Mouse (Mus musculus): ENCODE results near the gene Plch1. TPM values are rescaled to one million over a fixed set of nuclear protein-coding genes. Genes with fewer than 3 reads are reported as not detected.

Plch1 gene
- polyA plus RNA-seq, 1 experiment from 2014 or later: 10.3 TPM

GRCm38 (mm10) chr3:63851125-63851698, 48.1 kb downstream of the Plch1 start:
- Histone ChIP-seq H3K27ac (no peak overlapping the region), H3K4me3 (replicated peaks) (no peak overlapping the region), H3K9ac (no peak overlapping the region), H3K4me1 (peaks cover 20% of the 10 kb centered on the region), H3K9me3 (replicated peaks) (no peaks in the 10 kb centered on the region), H3K27me3 (no peaks in the 10 kb centered on the region), H3K4me2 (no peak overlapping the region), H3K36me3 (no peaks in the 10 kb centered on the region)
- ATAC-seq (replicated peaks; ENCODE audit: low FRiP score): 0 out of 2 replicates have a peak, but pooled peaks have one; percentile 40
- WGBS: 57% methylated on average over 12 of the region's 12 CpGs

GRCm38 (mm10) chr3:63849765-63850346, 49.4 kb downstream of the Plch1 start:
- Histone ChIP-seq H3K9ac (no peak overlapping the region), H3K4me2 (no peak overlapping the region), H3K4me3 (replicated peaks) (no peak overlapping the region), H3K4me1 (peaks cover 20% of the 10 kb centered on the region), H3K27me3 (no peaks in the 10 kb centered on the region), H3K9me3 (replicated peaks) (no peaks in the 10 kb centered on the region), H3K36me3 (no peaks in the 10 kb centered on the region), H3K27ac (no peak overlapping the region)
- WGBS: 46% methylated on average over 10 of the region's 10 CpGs
- ATAC-seq (replicated peaks; ENCODE audit: low FRiP score): no peak

GRCm38 (mm10) chr3:63844141-63844540, 55.1 kb downstream of the Plch1 start:
- Histone ChIP-seq H3K27me3 (no peaks in the 10 kb centered on the region), H3K4me1 (no peaks in the 10 kb centered on the region), H3K27ac (no peak overlapping the region), H3K4me3 (replicated peaks) (no peak overlapping the region), H3K9me3 (replicated peaks) (no peaks in the 10 kb centered on the region), H3K36me3 (no peaks in the 10 kb centered on the region), H3K4me2 (no peak overlapping the region), H3K9ac (no peak overlapping the region)
- no peak for ATAC-seq (replicated peaks; ENCODE audit: low FRiP score)
- 55% methylated on average over 4 of the region's 4 CpGs for WGBS

GRCm38 (mm10) chr3:63842436-63842835, 56.8 kb downstream of the Plch1 start:
- Histone ChIP-seq H3K4me2 (no peak overlapping the region), H3K9me3 (replicated peaks) (no peaks in the 10 kb centered on the region), H3K27ac (no peak overlapping the region), H3K4me3 (replicated peaks) (no peak overlapping the region), H3K4me1 (no peaks in the 10 kb centered on the region), H3K27me3 (no peaks in the 10 kb centered on the region), H3K9ac (no peak overlapping the region), H3K36me3 (no peaks in the 10 kb centered on the region)
- 30% methylated on average over 4 of the region's 4 CpGs for WGBS
- no peak for ATAC-seq (replicated peaks; ENCODE audit: low FRiP score)

- no peaks in the 10 kb centered on the region for H3K9me3 ChIP-seq (replicated peaks)
- no peak overlapping the region for H3K4me2 ChIP-seq
- peaks cover 5% of the 10 kb centered on the region for H3K4me1 ChIP-seq
- no peak overlapping the region; the same call in 1 of the 2 replicates for H3K27ac ChIP-seq
- ATAC-seq (replicated peaks; ENCODE audit: low FRiP score): no peak
- no peaks in the 10 kb centered on the region for H3K27me3 ChIP-seq
- H3K36me3 ChIP-seq: no peaks in the 10 kb centered on the region
- H3K4me3 ChIP-seq (replicated peaks): no peak overlapping the region
- H3K9ac ChIP-seq: no peak overlapping the region
Observed at GRCm38 (mm10) chr3:63837750-63838149, 61.5 kb downstream of the Plch1 start.

GRCm38 (mm10) chr3:63836937-63837632, 62.2 kb downstream of the Plch1 start:
- 76% methylated on average over 8 of the region's 8 CpGs for WGBS
- Histone ChIP-seq H3K4me2 (no peak overlapping the region), H3K4me1 (peaks cover 7% of the 10 kb centered on the region), H3K9ac (no peak overlapping the region), H3K27me3 (no peaks in the 10 kb centered on the region), H3K4me3 (replicated peaks) (no peak overlapping the region), H3K36me3 (no peaks in the 10 kb centered on the region), H3K27ac (no peak overlapping the region), H3K9me3 (replicated peaks) (no peaks in the 10 kb centered on the region)
- peak; percentile 52; the same call in 1 of the 2 replicates for ATAC-seq (replicated peaks; ENCODE audit: low FRiP score)

GRCm38 (mm10) chr3:63835816-63836215, 63.5 kb downstream of the Plch1 start:
- Histone ChIP-seq H3K27me3 (no peaks in the 10 kb centered on the region), H3K9me3 (replicated peaks) (no peaks in the 10 kb centered on the region), H3K36me3 (no peaks in the 10 kb centered on the region), H3K9ac (no peak overlapping the region), H3K4me3 (replicated peaks) (no peak overlapping the region), H3K4me2 (no peak overlapping the region), H3K27ac (no peak overlapping the region), H3K4me1 (peaks cover 7% of the 10 kb centered on the region)
- no peak for ATAC-seq (replicated peaks; ENCODE audit: low FRiP score)

- Histone ChIP-seq H3K9me3 (replicated peaks) (no peaks in the 10 kb centered on the region), H3K27ac (peak overlapping the region; percentile 18; the same call in 1 of the 2 replicates), H3K4me1 (0 out of 2 replicates have a peak, but pooled peaks cover 3% of the 10 kb centered on the region), H3K4me3 (replicated peaks) (no peak overlapping the region), H3K27me3 (no peaks in the 10 kb centered on the region), H3K9ac (no peak overlapping the region), H3K36me3 (no peaks in the 10 kb centered on the region), H3K4me2 (no peak overlapping the region)
- ATAC-seq (replicated peaks; ENCODE audit: low FRiP score): no peak
- WGBS: 39% methylated on average over 1 of the region's 1 CpGs
Observed at GRCm38 (mm10) chr3:63823874-63824400, 75.3 kb downstream of the Plch1 start.

GRCm38 (mm10) chr3:63822631-63823030, 76.6 kb downstream of the Plch1 start:
- Histone ChIP-seq H3K9ac (no peak overlapping the region), H3K27me3 (no peaks in the 10 kb centered on the region), H3K4me2 (no peak overlapping the region), H3K4me1 (0 out of 2 replicates have a peak, but pooled peaks cover 3% of the 10 kb centered on the region), H3K36me3 (no peaks in the 10 kb centered on the region), H3K27ac (no peak overlapping the region), H3K4me3 (replicated peaks) (no peak overlapping the region), H3K9me3 (replicated peaks) (no peaks in the 10 kb centered on the region)
- ATAC-seq (replicated peaks; ENCODE audit: low FRiP score): no peak

GRCm38 (mm10) chr3:63815131-63815530, 84.1 kb downstream of the Plch1 start:
- no peaks in the 10 kb centered on the region for H3K9me3 ChIP-seq (replicated peaks)
- no peaks in the 10 kb centered on the region for H3K27me3 ChIP-seq
- H3K27ac ChIP-seq: no peak overlapping the region
- ATAC-seq (replicated peaks; ENCODE audit: low FRiP score): no peak
- 50% methylated on average over 3 of the region's 3 CpGs for WGBS
- H3K4me1 ChIP-seq: no peaks in the 10 kb centered on the region
- no peak overlapping the region for H3K4me3 ChIP-seq (replicated peaks)
- H3K36me3 ChIP-seq: no peaks in the 10 kb centered on the region
- no peak overlapping the region for H3K4me2 ChIP-seq
- H3K9ac ChIP-seq: no peak overlapping the region

GRCm38 (mm10) chr3:63814203-63814602, 85.1 kb downstream of the Plch1 start:
- H3K4me1 ChIP-seq: no peaks in the 10 kb centered on the region
- no peak overlapping the region for H3K4me2 ChIP-seq
- no peak overlapping the region for H3K27ac ChIP-seq
- H3K36me3 ChIP-seq: no peaks in the 10 kb centered on the region
- no peak overlapping the region for H3K9ac ChIP-seq
- WGBS: 87% methylated on average over 1 of the region's 1 CpGs
- no peaks in the 10 kb centered on the region for H3K27me3 ChIP-seq
- no peak overlapping the region for H3K4me3 ChIP-seq (replicated peaks)
- no peaks in the 10 kb centered on the region for H3K9me3 ChIP-seq (replicated peaks)
- no peak for ATAC-seq (replicated peaks; ENCODE audit: low FRiP score)

GRCm38 (mm10) chr3:63806906-63807305, 92.4 kb downstream of the Plch1 start:
- peak; percentile 75 for ATAC-seq (replicated peaks; ENCODE audit: low FRiP score)
- H3K4me1 ChIP-seq: peaks cover 6% of the 10 kb centered on the region; the same call in 1 of the 2 replicates
- WGBS: 37% methylated on average over 1 of the region's 1 CpGs

More at GRCm38 (mm10) chr3:63806906-63807305, 92.4 kb downstream of the Plch1 start:
- Histone ChIP-seq H3K4me3 (replicated peaks) (no peak overlapping the region), H3K9ac (no peak overlapping the region), H3K9me3 (replicated peaks) (no peaks in the 10 kb centered on the region), H3K36me3 (no peaks in the 10 kb centered on the region), H3K27ac (no peak overlapping the region), H3K4me2 (no peak overlapping the region), H3K27me3 (no peaks in the 10 kb centered on the region)
